Mouse (Mus musculus): Measurements from ENCODE around the gene Hsf4.

DNA sequence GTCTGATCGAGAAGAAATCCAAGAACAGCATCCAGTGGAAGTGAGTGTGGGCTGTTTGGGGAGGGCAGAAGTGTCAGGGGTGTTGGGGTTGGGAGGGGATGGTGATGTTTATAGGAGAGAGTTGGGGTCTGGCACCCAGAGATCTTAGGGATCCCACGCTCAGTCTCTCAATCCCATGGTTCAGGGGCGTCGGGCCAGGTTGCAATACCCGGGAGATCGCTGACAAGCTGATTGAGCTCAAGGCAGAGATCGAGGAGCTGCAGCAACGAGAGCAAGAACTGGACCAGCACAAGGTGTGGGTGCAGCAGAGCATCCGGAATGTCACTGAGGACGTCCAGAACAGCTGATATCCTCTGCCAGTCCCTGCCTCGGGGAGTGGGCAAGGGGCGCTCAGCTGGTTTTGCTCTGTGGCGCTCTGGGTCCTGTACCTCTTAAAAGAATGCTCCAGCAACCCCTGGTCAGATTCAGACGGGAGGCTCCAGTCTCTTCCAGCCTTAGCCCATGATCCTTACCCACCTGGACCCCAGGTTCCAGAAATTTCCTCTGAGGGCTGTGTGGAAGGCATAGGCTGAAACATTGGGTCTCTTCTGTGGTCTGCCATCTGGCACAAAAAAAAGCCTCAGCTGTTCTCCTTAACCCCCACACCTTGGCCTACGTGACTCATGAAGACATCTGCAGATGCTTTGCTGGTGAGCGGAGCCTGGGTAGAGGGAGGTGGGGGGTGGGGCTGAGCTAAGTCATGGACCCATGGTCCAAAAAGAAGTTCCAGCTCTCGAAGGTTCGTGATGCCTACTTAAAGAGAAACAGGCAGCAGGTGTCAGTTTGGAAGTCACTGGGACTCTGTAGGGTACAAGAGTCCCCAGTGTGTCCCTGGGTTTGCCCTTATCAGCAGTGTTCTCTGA is 29.0 kb downstream of the Hsf4 start:
- TF ChIP-seq CTCF (IDR thresholded peaks at IDR 0.05; ENCODE audit: low read depth) (no peak), EP300 (IDR thresholded peaks at IDR 0.05; ENCODE audit: low read depth) (no peak)

All from heart, postnatal 0 days (tissue).